Mouse (Mus musculus): ENCODE data around the gene Gm45717.

DNA sequence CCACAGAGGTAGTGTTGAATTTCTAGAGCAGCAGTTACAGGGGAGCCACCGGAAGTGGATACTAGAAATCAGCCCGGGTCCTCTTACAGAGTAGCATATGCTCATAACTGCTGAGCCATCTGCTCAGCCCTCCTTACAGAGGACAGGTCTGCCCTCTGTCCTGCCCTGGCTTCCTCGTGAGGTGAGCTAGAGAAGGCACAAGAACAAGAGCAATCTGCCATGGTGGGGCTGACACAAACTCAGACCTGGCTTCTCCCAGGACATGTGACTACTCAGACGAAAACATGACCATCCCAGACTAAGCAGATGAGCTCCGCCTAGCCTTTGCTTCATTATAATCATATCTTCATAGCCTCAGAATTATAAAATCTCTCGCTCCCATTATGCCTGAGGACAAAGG is 4.0 kb downstream of the Gm45717 start:
- TF ChIP-seq GABPA (IDR thresholded peaks at IDR 0.05; ENCODE audit: low read depth, low read length) (no peak), USF2 (IDR thresholded peaks at IDR 0.05; ENCODE audit: borderline replicate concordance in 1 of 2, insufficient read depth in 1 of 2, low read depth in 1 of 2, low read length in 2 of 2) (no peak)
